Comparison of ENCODE assay signal across 8 mouse cellular contexts in genomic region chr19:5039301-5040114, GRCm38 (mm10). TPM values are rescaled to one million over a fixed set of nuclear protein-coding genes. Genes with fewer than 3 reads are reported as not detected.
DNase-seq lines count a peak whose midpoint lies in the region; ATAC-seq and TF ChIP-seq lines count a peak whose summit lies in the region.

No protein-coding gene starts in this region.

- TF ChIP-seq EP300 in liver, postnatal 0 days (IDR thresholded peaks at IDR 0.05; ENCODE audit: low read depth): no peak

- no peaks in the 10 kb centered on the region for H3K9me3 ChIP-seq in hindbrain, postnatal 0 days (ENCODE audit: low read length)
- no peaks in the 10 kb centered on the region for H3K9me3 ChIP-seq in liver, postnatal 0 days (ENCODE audit: low read length)

- no peak overlapping the region for H3K27ac ChIP-seq in thymus, adult 2 months (ENCODE audit: control insufficient read depth, insufficient read depth, low read length)
- H3K27ac ChIP-seq in hindbrain, postnatal 0 days: peak overlapping the region; percentile 89
- H3K27ac ChIP-seq in liver, postnatal 0 days (ENCODE audit: low read depth): no peak overlapping the region

- no peak for TF ChIP-seq POLR2A in thymus, adult 2 months (IDR thresholded peaks at IDR 0.05; ENCODE audit: control insufficient read depth, extremely low read depth, insufficient read depth, low read length, poor library complexity)

- H3K4me1 ChIP-seq in thymus, adult 2 months (replicated peaks; ENCODE audit: control insufficient read depth, insufficient read depth, low read length): peaks cover 24% of the 10 kb centered on the region
- H3K4me1 ChIP-seq in hindbrain, postnatal 0 days (ENCODE audit: insufficient read depth, low read length): peaks cover 19% of the 10 kb centered on the region
- H3K4me1 ChIP-seq in liver, postnatal 0 days (ENCODE audit: insufficient read depth): peaks cover 23% of the 10 kb centered on the region

- peak overlapping the region; percentile 60 for H3K4me3 ChIP-seq in thymus, adult 2 months (ENCODE audit: control insufficient read depth, insufficient read depth, low read length)
- H3K4me3 ChIP-seq in hindbrain, postnatal 0 days (ENCODE audit: low read length): peak overlapping the region; percentile 78
- peak overlapping the region; percentile 70 for H3K4me3 ChIP-seq in liver, postnatal 0 days (ENCODE audit: low read depth, low read length)

- H3K4me2 ChIP-seq in hindbrain, postnatal 0 days (ENCODE audit: low read depth, low read length): peak overlapping the region; percentile 95
- peak overlapping the region; percentile 100 for H3K4me2 ChIP-seq in liver, postnatal 0 days (ENCODE audit: low read depth, low read length)

- peak overlapping the region; percentile 79 for H3K9ac ChIP-seq in hindbrain, postnatal 0 days (replicated peaks; ENCODE audit: low read length)
- H3K9ac ChIP-seq in liver, postnatal 0 days (replicated peaks): peak overlapping the region; percentile 80

- TF ChIP-seq CTCF in thymus, adult 2 months (IDR thresholded peaks at IDR 0.05; ENCODE audit: borderline replicate concordance, control insufficient read depth, extremely low read depth, insufficient read depth, low read length, poor library complexity): no peak
- TF ChIP-seq CTCF in hindbrain, postnatal 0 days (IDR thresholded peaks at IDR 0.05; ENCODE audit: low read depth): no peak
- no peak for TF ChIP-seq CTCF in liver, postnatal 0 days (IDR thresholded peaks at IDR 0.05; ENCODE audit: low read depth)

- peak; percentile 27 for ATAC-seq in hindbrain, postnatal 0 days
- 0 out of 2 replicates have a peak, but pooled peaks have one; percentile 14 for ATAC-seq in liver, postnatal 0 days

- 25% methylated on average over 41 of the region's 41 CpGs for WGBS in thymus, adult 2 months
- WGBS in hindbrain, postnatal 0 days: 8% methylated on average over 41 of the region's 41 CpGs
- WGBS in liver, postnatal 0 days (ENCODE audit: insufficient replicate concordance): 21% methylated on average over 41 of the region's 41 CpGs

- no peaks in the 10 kb centered on the region for H3K36me3 ChIP-seq in thymus, adult 2 months (ENCODE audit: control insufficient read depth, insufficient read depth, low read length)
- H3K36me3 ChIP-seq in hindbrain, postnatal 0 days (ENCODE audit: insufficient read depth, low read length): no peaks in the 10 kb centered on the region; the same call in none of the 2 replicates
- H3K36me3 ChIP-seq in liver, postnatal 0 days (replicated peaks; ENCODE audit: insufficient read depth, low read length): peaks cover 3% of the 10 kb centered on the region; the same call in 1 of the 2 replicates

- DNase-seq in embryo, embryonic 10 days (ENCODE audit: low spot score): peak; percentile 43
- DNase-seq in embryo, embryonic 9.5 days (ENCODE audit: extremely low spot score): no peak
- no peak for DNase-seq in thymus, adult 2 months
- no peak for DNase-seq in thymus, postnatal 25 days
- DNase-seq in hindbrain, postnatal 0 days (ENCODE audit: low spot score): no peak
- DNase-seq in liver, postnatal 0 days: no peak
- DNase-seq in gastrocnemius, adult 8-10 months (ENCODE audit: low spot score in 2 of 2): no peak
- DNase-seq in right cerebral cortex, adult 2 months (ENCODE audit: low spot score in 2 of 2): no peak

- no peaks in the 10 kb centered on the region for H3K27me3 ChIP-seq in thymus, adult 2 months (ENCODE audit: control insufficient read depth, insufficient read depth, low read length)
- H3K27me3 ChIP-seq in hindbrain, postnatal 0 days (ENCODE audit: insufficient read depth, low read length): no peaks in the 10 kb centered on the region
- H3K27me3 ChIP-seq in liver, postnatal 0 days (ENCODE audit: insufficient read depth, low read length): 0 out of 2 replicates have a peak, but pooled peaks cover 4% of the 10 kb centered on the region

RNA-seq across cellular contexts. Expression of gene AC124502.3, which starts 0.8 kb away (rescaled TPM):
- 1.1 and 1.4 TPM in 2 replicates for polyA plus RNA-seq in thymus, adult 2 months (2012; rRNA removed)
- 4.5 and 8.5 TPM in 2 replicates for total RNA-seq in hindbrain, postnatal 0 days (2014; rRNA removed)
- polyA plus RNA-seq in hindbrain, postnatal 0 days (2015; fragmentation: Nextera tagmentation; extraction: Ambion mirVana): 2.4 and 3.0 TPM in 2 replicates
- 0.19 and 0.31 TPM in 2 replicates for polyA plus RNA-seq in liver, postnatal 0 days (2015; fragmentation: Nextera tagmentation; extraction: Ambion mirVana)
- 1 to 10 TPM in 3 of 4 experiments, under 1 TPM in 1; 0.61 to 1.7 (median 1.4) TPM for total RNA-seq in gastrocnemius, adult 8-10 months (2022)

RNA-seq across cellular contexts. Expression of gene B4gat1, which starts 0.9 kb away (rescaled TPM):
- 23.8 and 25.1 TPM in 2 replicates for polyA plus RNA-seq in thymus, adult 2 months (2012; rRNA removed)
- total RNA-seq in hindbrain, postnatal 0 days (2014; rRNA removed): 166 and 178 TPM in 2 replicates
- 166 and 174 TPM in 2 replicates for polyA plus RNA-seq in hindbrain, postnatal 0 days (2015; fragmentation: Nextera tagmentation; extraction: Ambion mirVana)
- 11.7 and 12.4 TPM in 2 replicates for polyA plus RNA-seq in liver, postnatal 0 days (2015; fragmentation: Nextera tagmentation; extraction: Ambion mirVana)
- 10 to 100 TPM; 16.0 to 23.1 (median 19.5) TPM for total RNA-seq in gastrocnemius, adult 8-10 months (2022)

RNA-seq across cellular contexts. Expression of gene Brms1, which starts 1.6 kb away (rescaled TPM):
- polyA plus RNA-seq in thymus, adult 2 months (2012; rRNA removed): 54.2 and 61.4 TPM in 2 replicates
- 5.0 and 5.5 TPM in 2 replicates for total RNA-seq in hindbrain, postnatal 0 days (2014; rRNA removed)
- 22.5 and 22.6 TPM in 2 replicates for polyA plus RNA-seq in hindbrain, postnatal 0 days (2015; fragmentation: Nextera tagmentation; extraction: Ambion mirVana)
- 20.7 and 22.6 TPM in 2 replicates for polyA plus RNA-seq in liver, postnatal 0 days (2015; fragmentation: Nextera tagmentation; extraction: Ambion mirVana)
- total RNA-seq in gastrocnemius, adult 8-10 months (2022): 10 to 100 TPM; 14.8 to 17.6 (median 16.4) TPM

RNA-seq across cellular contexts. Expression of gene Rin1, which starts 10.8 kb away (rescaled TPM):
- 7.1 and 8.8 TPM in 2 replicates for polyA plus RNA-seq in thymus, adult 2 months (2012; rRNA removed)
- total RNA-seq in hindbrain, postnatal 0 days (2014; rRNA removed): 0.93 and 2.0 TPM in 2 replicates
- polyA plus RNA-seq in hindbrain, postnatal 0 days (2015; fragmentation: Nextera tagmentation; extraction: Ambion mirVana): 0.72 and 0.86 TPM in 2 replicates
- 0.21 and 0.36 TPM in 2 replicates for polyA plus RNA-seq in liver, postnatal 0 days (2015; fragmentation: Nextera tagmentation; extraction: Ambion mirVana)
- 1 to 10 TPM in 1 of 4 experiments, under 1 TPM in 3; 0.47 to 1.0 (median 0.75) TPM for total RNA-seq in gastrocnemius, adult 8-10 months (2022)

RNA-seq across cellular contexts. Expression of gene Slc29a2, which starts 15.8 kb away (rescaled TPM):
- 12.7 and 14.6 TPM in 2 replicates for polyA plus RNA-seq in thymus, adult 2 months (2012; rRNA removed)
- 13.9 and 22.5 TPM in 2 replicates for total RNA-seq in hindbrain, postnatal 0 days (2014; rRNA removed)
- polyA plus RNA-seq in hindbrain, postnatal 0 days (2015; fragmentation: Nextera tagmentation; extraction: Ambion mirVana): 15.5 and 16.3 TPM in 2 replicates
- 0.87 and 1.0 TPM in 2 replicates for polyA plus RNA-seq in liver, postnatal 0 days (2015; fragmentation: Nextera tagmentation; extraction: Ambion mirVana)
- total RNA-seq in gastrocnemius, adult 8-10 months (2022): 1 to 10 TPM; 4.0 to 6.1 (median 4.3) TPM
